Mouse (Mus musculus): Measurements from ENCODE around the gene Rccd1. TPM values are rescaled to one million over a fixed set of nuclear protein-coding genes. Genes with fewer than 3 reads are reported as not detected.

The Rccd1 gene
- polyA plus RNA-seq, 1 experiment from 2014 or later: 3.2 TPM

GRCm38 (mm10) chr7:80340793-80341192 is 16.5 kb upstream of the Rccd1 start, which contains the start of gene Unc45a:
Gene Unc45a (minus strand): TSS chr7:80341005.
- TF ChIP-seq CTCF (IDR thresholded peaks at IDR 0.05; ENCODE audit: low read depth): peak; percentile 81
- WGBS: 3% methylated on average over 11 of the region's 11 CpGs
- Histone ChIP-seq H3K36me3 (ENCODE audit: control insufficient read depth, insufficient read depth) (peaks cover 14% of the 10 kb centered on the region), H3K9ac (ENCODE audit: low read depth, low read length) (peak within 1 kb of the TSS; percentile 55), H3K27me3 (replicated peaks; ENCODE audit: control insufficient read depth, insufficient read depth, low read length) (no peaks in the 10 kb centered on the region), H3K4me3 (ENCODE audit: low read depth, low read length) (peak within 1 kb of the TSS; percentile 59), H3K4me2 (replicated peaks; ENCODE audit: low read depth) (peak within 1 kb of the TSS; percentile 67), H3K4me1 (replicated peaks; ENCODE audit: control insufficient read depth, insufficient read depth, low read length) (no peaks in the 10 kb centered on the region; the same call in 1 of the 2 replicates), H3K27ac (ENCODE audit: low read depth, low read length) (peak within 1 kb of the TSS; percentile 69), H3K9me3 (ENCODE audit: control insufficient read depth) (no peaks in the 10 kb centered on the region)
- peak; percentile 40; the same call in 1 of the 2 replicates for ATAC-seq

- Histone ChIP-seq H3K27me3 (replicated peaks; ENCODE audit: control insufficient read depth, insufficient read depth, low read length) (no peaks in the 10 kb centered on the region), H3K9ac (ENCODE audit: low read depth, low read length) (peak overlapping the region; percentile 55), H3K9me3 (ENCODE audit: control insufficient read depth) (no peaks in the 10 kb centered on the region), H3K4me3 (ENCODE audit: low read depth, low read length) (peak overlapping the region; percentile 59), H3K4me2 (replicated peaks; ENCODE audit: low read depth) (peak overlapping the region; percentile 67), H3K27ac (ENCODE audit: low read depth, low read length) (peak overlapping the region; percentile 69), H3K4me1 (replicated peaks; ENCODE audit: control insufficient read depth, insufficient read depth, low read length) (no peaks in the 10 kb centered on the region; the same call in 1 of the 2 replicates), H3K36me3 (ENCODE audit: control insufficient read depth, insufficient read depth) (peaks cover 22% of the 10 kb centered on the region)
- TF ChIP-seq CTCF (IDR thresholded peaks at IDR 0.05; ENCODE audit: low read depth): peak; percentile 91
- 1% methylated on average over 44 of the region's 45 CpGs for WGBS
- peak; percentile 95 for ATAC-seq
Measured at GRCm38 (mm10) chr7:80339793-80340628, 15.8 kb upstream of the Rccd1 start.

- Histone ChIP-seq H3K36me3 (ENCODE audit: control insufficient read depth, insufficient read depth) (peaks cover 28% of the 10 kb centered on the region), H3K4me3 (ENCODE audit: low read depth, low read length) (peak overlapping the region; percentile 59), H3K27ac (ENCODE audit: low read depth, low read length) (no peak overlapping the region), H3K4me1 (replicated peaks; ENCODE audit: control insufficient read depth, insufficient read depth, low read length) (no peaks in the 10 kb centered on the region; the same call in 1 of the 2 replicates), H3K4me2 (replicated peaks; ENCODE audit: low read depth) (peak overlapping the region; percentile 67), H3K9ac (ENCODE audit: low read depth, low read length) (peak overlapping the region; percentile 55), H3K27me3 (replicated peaks; ENCODE audit: control insufficient read depth, insufficient read depth, low read length) (no peaks in the 10 kb centered on the region), H3K9me3 (ENCODE audit: control insufficient read depth) (no peaks in the 10 kb centered on the region)
- no peak for ATAC-seq
- WGBS: 7% methylated on average over 17 of the region's 17 CpGs
- no peak for TF ChIP-seq CTCF (IDR thresholded peaks at IDR 0.05; ENCODE audit: low read depth)
Measured at GRCm38 (mm10) chr7:80339371-80339770, 15.1 kb upstream of the Rccd1 start.

- Histone ChIP-seq H3K36me3 (ENCODE audit: control insufficient read depth, insufficient read depth) (peaks cover 51% of the 10 kb centered on the region), H3K9ac (ENCODE audit: low read depth, low read length) (no peak overlapping the region), H3K4me2 (replicated peaks; ENCODE audit: low read depth) (no peak overlapping the region), H3K9me3 (ENCODE audit: control insufficient read depth) (no peaks in the 10 kb centered on the region), H3K4me3 (ENCODE audit: low read depth, low read length) (no peak overlapping the region), H3K4me1 (replicated peaks; ENCODE audit: control insufficient read depth, insufficient read depth, low read length) (no peaks in the 10 kb centered on the region; the same call in 1 of the 2 replicates), H3K27me3 (replicated peaks; ENCODE audit: control insufficient read depth, insufficient read depth, low read length) (no peaks in the 10 kb centered on the region), H3K27ac (ENCODE audit: low read depth, low read length) (no peak overlapping the region; the same call in 1 of the 2 replicates)
- TF ChIP-seq CTCF (IDR thresholded peaks at IDR 0.05; ENCODE audit: low read depth): no peak
- 83% methylated on average over 3 of the region's 3 CpGs for WGBS
- no peak for ATAC-seq
Measured at GRCm38 (mm10) chr7:80336932-80337331, 12.7 kb upstream of the Rccd1 start.

- peak; percentile 46; the same call in 1 of the 2 replicates for ATAC-seq
- Histone ChIP-seq H3K4me1 (replicated peaks; ENCODE audit: control insufficient read depth, insufficient read depth, low read length) (no peaks in the 10 kb centered on the region; the same call in 1 of the 2 replicates), H3K4me2 (replicated peaks; ENCODE audit: low read depth) (no peak overlapping the region), H3K9me3 (ENCODE audit: control insufficient read depth) (no peaks in the 10 kb centered on the region), H3K4me3 (ENCODE audit: low read depth, low read length) (no peak overlapping the region), H3K27ac (ENCODE audit: low read depth, low read length) (no peak overlapping the region; the same call in 1 of the 2 replicates), H3K36me3 (ENCODE audit: control insufficient read depth, insufficient read depth) (peaks cover 72% of the 10 kb centered on the region), H3K27me3 (replicated peaks; ENCODE audit: control insufficient read depth, insufficient read depth, low read length) (no peaks in the 10 kb centered on the region), H3K9ac (ENCODE audit: low read depth, low read length) (no peak overlapping the region)
- no peak for TF ChIP-seq CTCF (IDR thresholded peaks at IDR 0.05; ENCODE audit: low read depth)
- WGBS: 67% methylated on average over 4 of the region's 4 CpGs
Measured at GRCm38 (mm10) chr7:80334848-80335247, 10.6 kb upstream of the Rccd1 start.

- Histone ChIP-seq H3K9me3 (ENCODE audit: control insufficient read depth) (no peaks in the 10 kb centered on the region), H3K9ac (ENCODE audit: low read depth, low read length) (no peak overlapping the region), H3K36me3 (ENCODE audit: control insufficient read depth, insufficient read depth) (peaks cover 98% of the 10 kb centered on the region), H3K4me3 (ENCODE audit: low read depth, low read length) (no peak overlapping the region), H3K27me3 (replicated peaks; ENCODE audit: control insufficient read depth, insufficient read depth, low read length) (no peaks in the 10 kb centered on the region), H3K4me1 (replicated peaks; ENCODE audit: control insufficient read depth, insufficient read depth, low read length) (no peaks in the 10 kb centered on the region; the same call in 1 of the 2 replicates), H3K27ac (ENCODE audit: low read depth, low read length) (no peak overlapping the region), H3K4me2 (replicated peaks; ENCODE audit: low read depth) (no peak overlapping the region)
- 94% methylated on average over 19 of the region's 19 CpGs for WGBS
- no peak for TF ChIP-seq CTCF (IDR thresholded peaks at IDR 0.05; ENCODE audit: low read depth)
- no peak for ATAC-seq
Measured at GRCm38 (mm10) chr7:80331433-80331832, 7.2 kb upstream of the Rccd1 start.

Measured in intestine, postnatal 0 days (tissue).